Mouse (Mus musculus): ENCODE data around the gene Cdk5. TPM values are rescaled to one million over a fixed set of nuclear protein-coding genes. Genes with fewer than 3 reads are reported as not detected.

The Cdk5 gene
- polyA plus RNA-seq, 1 experiment from 2014 or later: 43.4 TPM

DNA sequence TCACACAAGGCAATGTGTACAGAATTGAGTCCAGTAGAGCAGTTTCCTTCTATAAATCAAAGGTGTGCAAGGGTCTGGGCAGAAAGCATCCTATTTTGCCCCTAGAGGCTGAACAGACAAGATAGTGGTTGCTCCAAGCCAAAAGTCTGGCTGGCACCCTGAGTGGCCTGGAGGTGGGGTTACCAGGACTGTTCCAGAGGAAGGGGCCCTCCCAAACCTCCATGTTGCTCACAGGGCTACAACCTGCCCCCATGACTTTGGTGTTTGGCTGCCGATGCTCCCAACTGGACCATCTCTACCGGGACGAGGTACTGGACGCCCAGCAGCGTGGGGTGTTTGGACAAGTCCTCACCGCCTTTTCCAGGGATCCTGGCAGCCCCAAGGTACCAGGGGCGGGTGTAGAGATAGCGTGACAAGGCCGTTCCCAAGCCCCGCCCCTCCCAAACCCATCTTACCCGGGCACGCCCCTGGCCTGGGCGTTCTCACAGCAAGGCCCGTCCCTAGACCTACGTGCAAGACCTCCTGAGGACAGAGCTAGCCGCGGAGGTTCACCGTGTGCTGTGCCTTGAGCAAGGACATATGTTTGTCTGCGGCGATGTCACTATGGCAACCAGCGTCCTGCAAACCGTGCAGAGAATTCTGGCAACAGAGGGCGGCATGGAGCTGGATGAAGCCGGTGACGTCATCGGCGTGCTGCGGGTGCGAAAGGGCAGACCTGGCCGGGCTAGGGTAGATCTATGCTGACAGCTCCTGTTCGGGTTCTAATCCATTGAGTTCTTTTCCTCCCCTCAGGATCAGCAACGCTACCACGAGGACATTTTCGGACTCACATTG, 40.1 kb downstream of the Cdk5 start:
- Histone ChIP-seq H3K27ac (no peak overlapping the region), H3K36me3 (no peaks in the 10 kb centered on the region), H3K9me3 (no peaks in the 10 kb centered on the region), H3K27me3 (peaks cover 33% of the 10 kb centered on the region), H3K4me2 (peak overlapping the region; percentile 69), H3K4me1 (peaks cover 23% of the 10 kb centered on the region), H3K4me3 (peak overlapping the region; percentile 40), H3K9ac (peak overlapping the region; percentile 35)
- ATAC-seq (ENCODE audit: borderline replicate concordance, extremely low read depth, low FRiP score, low TSS enrichment): peak; percentile 88
- WGBS: 2% methylated on average over 34 of the region's 34 CpGs

DNA sequence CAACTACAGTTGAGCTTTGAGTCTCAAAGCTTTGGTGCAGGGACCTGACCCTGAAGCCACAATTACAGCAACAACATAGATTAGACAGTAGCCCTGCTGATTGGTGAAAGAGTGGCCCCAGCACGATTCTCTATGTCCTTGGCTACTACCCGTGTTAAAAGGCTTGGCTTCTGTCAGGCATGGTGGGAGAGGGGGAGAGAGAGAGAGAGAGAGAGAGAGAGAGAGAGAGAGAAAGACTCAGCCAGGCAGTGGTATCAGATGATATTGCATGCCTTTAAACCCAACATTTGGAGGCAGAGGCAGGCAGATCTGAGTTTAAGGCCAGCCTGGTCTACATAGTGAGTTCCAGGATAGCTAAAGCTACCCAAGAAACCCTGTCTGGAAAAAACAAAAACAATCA, 41.3 kb downstream of the Cdk5 start:
- no peak overlapping the region for H3K4me3 ChIP-seq
- no peaks in the 10 kb centered on the region for H3K36me3 ChIP-seq
- ATAC-seq (ENCODE audit: borderline replicate concordance, extremely low read depth, low FRiP score, low TSS enrichment): no peak
- no peak overlapping the region for H3K4me2 ChIP-seq
- peaks cover 14% of the 10 kb centered on the region for H3K4me1 ChIP-seq
- WGBS: 64% methylated on average over 2 of the region's 2 CpGs
- no peak overlapping the region for H3K9ac ChIP-seq
- no peak overlapping the region for H3K27ac ChIP-seq
- peaks cover 20% of the 10 kb centered on the region for H3K27me3 ChIP-seq
- H3K9me3 ChIP-seq: no peaks in the 10 kb centered on the region

DNA sequence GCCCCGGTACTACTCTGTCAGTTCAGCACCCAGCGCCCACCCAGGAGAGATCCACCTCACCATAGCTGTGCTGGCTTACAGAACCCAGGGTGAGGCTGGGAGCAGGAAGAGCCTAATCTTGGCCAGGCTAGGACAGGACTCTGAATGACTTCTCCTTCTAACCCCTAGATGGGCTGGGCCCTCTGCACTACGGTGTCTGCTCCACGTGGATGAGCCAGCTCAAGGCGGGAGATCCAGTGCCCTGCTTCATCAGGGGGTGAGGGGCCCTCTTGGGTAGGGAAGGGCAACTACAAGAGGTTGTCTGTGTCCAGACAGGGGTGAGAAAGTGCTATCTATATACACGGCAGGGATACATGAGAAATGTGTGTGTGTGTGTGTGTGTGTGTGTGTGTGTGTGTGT, 41.8 kb downstream of the Cdk5 start:
- no peaks in the 10 kb centered on the region for H3K36me3 ChIP-seq
- H3K9ac ChIP-seq: no peak overlapping the region
- peaks cover 15% of the 10 kb centered on the region for H3K27me3 ChIP-seq
- H3K9me3 ChIP-seq: no peaks in the 10 kb centered on the region
- WGBS: 57% methylated on average over 6 of the region's 6 CpGs
- H3K27ac ChIP-seq: no peak overlapping the region
- no peak overlapping the region for H3K4me3 ChIP-seq
- H3K4me1 ChIP-seq: peaks cover 13% of the 10 kb centered on the region
- no peak for ATAC-seq (ENCODE audit: borderline replicate concordance, extremely low read depth, low FRiP score, low TSS enrichment)
- H3K4me2 ChIP-seq: no peak overlapping the region

DNA sequence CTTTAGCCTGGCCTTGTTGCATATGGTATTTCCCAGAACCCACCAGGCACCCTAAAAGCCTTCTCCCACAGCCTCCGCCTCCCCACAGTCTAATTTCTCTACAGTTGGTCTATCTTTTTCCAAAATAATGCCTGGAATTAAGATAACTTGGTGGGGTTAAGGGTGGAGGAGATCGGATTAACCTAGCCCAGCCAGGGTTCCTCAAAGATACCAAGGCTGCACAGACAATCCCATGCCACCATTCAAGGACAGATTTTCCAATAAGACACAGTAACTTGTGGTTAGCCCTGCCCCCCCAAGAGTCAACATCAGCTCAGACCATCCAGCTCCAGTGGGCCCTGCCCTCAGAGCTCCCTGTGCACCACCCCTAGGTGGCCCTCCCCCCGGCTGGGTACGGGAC, 42.8 kb downstream of the Cdk5 start:
- Histone ChIP-seq H3K4me2 (no peak overlapping the region), H3K4me1 (peaks cover 13% of the 10 kb centered on the region), H3K36me3 (no peaks in the 10 kb centered on the region), H3K4me3 (no peak overlapping the region), H3K27ac (no peak overlapping the region), H3K9ac (no peak overlapping the region), H3K9me3 (no peaks in the 10 kb centered on the region), H3K27me3 (peaks cover 6% of the 10 kb centered on the region; the same call in 1 of the 2 replicates)
- WGBS: 89% methylated on average over 4 of the region's 4 CpGs
- ATAC-seq (ENCODE audit: borderline replicate concordance, extremely low read depth, low FRiP score, low TSS enrichment): no peak

DNA sequence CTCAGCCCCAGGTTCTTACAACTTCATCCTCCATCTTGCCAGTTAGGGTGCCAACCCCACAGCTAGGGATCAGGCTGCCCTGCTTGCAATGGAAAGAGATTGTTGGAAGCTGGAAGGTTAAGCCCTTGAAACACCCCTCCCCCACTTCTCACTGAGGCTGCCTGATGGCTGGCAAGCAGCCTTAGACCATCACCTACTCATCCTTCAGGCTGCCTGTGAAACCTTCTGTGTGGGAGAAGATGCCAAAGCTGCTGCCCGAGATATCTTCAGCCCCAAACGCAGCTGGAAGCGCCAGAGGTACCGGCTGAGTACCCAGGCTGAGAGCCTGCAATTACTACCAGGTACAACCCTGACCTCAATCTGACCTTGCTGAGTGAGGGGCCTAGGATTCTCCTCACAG, 43.8 kb downstream of the Cdk5 start:
- ATAC-seq (ENCODE audit: borderline replicate concordance, extremely low read depth, low FRiP score, low TSS enrichment): no peak
- Histone ChIP-seq H3K4me2 (no peak overlapping the region), H3K9ac (no peak overlapping the region), H3K27me3 (no peaks in the 10 kb centered on the region), H3K4me3 (no peak overlapping the region), H3K27ac (no peak overlapping the region), H3K9me3 (no peaks in the 10 kb centered on the region), H3K36me3 (no peaks in the 10 kb centered on the region), H3K4me1 (peaks cover 13% of the 10 kb centered on the region)
- 49% methylated on average over 4 of the region's 4 CpGs for WGBS

DNA sequence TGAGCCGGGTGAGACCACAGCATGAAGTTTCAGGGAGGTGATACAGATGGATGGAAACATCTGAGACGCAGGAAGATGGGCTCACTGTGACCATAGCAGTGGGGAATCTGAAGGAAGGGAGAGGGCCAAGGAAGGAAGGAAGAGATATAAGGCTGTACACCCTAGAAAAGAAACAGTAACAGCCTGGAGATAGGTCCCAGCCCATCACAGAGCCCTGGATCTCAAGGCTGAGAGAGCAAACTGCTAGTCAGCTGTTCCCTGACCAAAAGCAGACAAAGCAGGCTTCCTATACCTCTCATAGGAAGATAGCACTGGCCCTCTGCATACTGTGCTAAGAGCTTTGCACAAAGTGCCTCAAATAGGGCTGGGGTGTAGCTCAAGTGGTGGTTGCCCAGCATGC, 44.6 kb downstream of the Cdk5 start:
- 56% methylated on average over 2 of the region's 2 CpGs for WGBS
- Histone ChIP-seq H3K4me2 (no peak overlapping the region), H3K4me1 (peaks cover 14% of the 10 kb centered on the region), H3K36me3 (no peaks in the 10 kb centered on the region), H3K9me3 (no peaks in the 10 kb centered on the region), H3K27me3 (no peaks in the 10 kb centered on the region), H3K9ac (no peak overlapping the region), H3K27ac (no peak overlapping the region), H3K4me3 (no peak overlapping the region)
- no peak for ATAC-seq (ENCODE audit: borderline replicate concordance, extremely low read depth, low FRiP score, low TSS enrichment)

DNA sequence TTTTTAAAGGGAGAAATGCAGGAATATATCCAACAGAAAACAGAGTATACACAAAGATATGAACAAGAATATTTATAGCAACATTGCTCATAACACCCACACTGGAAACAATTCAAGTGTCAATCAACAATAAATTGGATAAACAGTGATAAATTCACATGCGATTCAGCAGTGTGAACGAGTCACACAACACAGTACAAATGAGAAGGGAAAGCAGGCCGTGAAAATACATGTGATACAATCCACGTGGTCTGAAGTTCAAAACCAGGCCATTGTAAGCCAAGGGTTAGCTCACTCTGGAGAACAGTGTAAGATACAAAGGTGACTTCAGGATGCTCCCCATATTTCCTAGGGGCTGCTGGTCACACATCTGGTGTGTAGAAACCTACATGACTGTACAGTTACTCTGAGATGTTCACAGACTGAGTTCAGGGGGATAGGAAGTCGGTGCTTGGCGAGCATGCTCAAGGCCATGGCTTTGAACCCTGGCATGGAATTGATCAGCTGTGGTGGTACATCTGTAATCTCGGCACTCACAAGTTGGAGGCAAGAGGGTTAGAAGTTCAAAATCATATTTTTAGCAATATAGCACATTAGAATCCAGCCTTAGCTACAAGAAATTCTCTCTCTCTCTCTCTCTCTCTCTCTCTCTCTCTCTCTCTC, 48.5 kb downstream of the Cdk5 start:
- H3K9me3 ChIP-seq: no peaks in the 10 kb centered on the region
- 56% methylated on average over 7 of the region's 7 CpGs for WGBS
- no peak for ATAC-seq (ENCODE audit: borderline replicate concordance, extremely low read depth, low FRiP score, low TSS enrichment)
- H3K27ac ChIP-seq: no peak overlapping the region
- H3K27me3 ChIP-seq: no peaks in the 10 kb centered on the region
- H3K4me2 ChIP-seq: no peak overlapping the region
- no peaks in the 10 kb centered on the region for H3K36me3 ChIP-seq
- peaks cover 6% of the 10 kb centered on the region for H3K4me1 ChIP-seq
- H3K9ac ChIP-seq: no peak overlapping the region
- no peak overlapping the region for H3K4me3 ChIP-seq

DNA sequence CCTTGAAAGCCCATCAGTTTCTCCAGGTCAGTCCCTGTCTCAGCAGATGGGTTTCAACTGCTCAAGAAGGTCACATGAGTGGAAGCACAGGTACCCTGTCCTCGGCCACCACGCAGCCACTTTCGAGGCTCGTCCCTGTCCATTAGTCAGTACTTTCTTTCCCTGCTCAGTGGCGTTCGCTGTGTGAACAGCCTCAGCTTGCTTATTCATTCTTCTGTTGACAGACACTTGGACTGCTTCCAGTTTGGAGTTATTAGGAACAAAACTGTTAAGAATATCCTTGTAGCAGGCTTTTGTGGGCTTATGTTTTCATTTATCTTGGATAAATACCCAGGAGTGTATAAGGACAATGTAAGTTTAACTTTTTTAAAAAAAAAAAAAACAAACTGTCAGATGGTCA, 49.1 kb downstream of the Cdk5 start:
- Histone ChIP-seq H3K4me3 (no peak overlapping the region), H3K27ac (no peak overlapping the region), H3K36me3 (no peaks in the 10 kb centered on the region), H3K4me1 (peaks cover 6% of the 10 kb centered on the region), H3K27me3 (no peaks in the 10 kb centered on the region), H3K9ac (no peak overlapping the region), H3K4me2 (no peak overlapping the region), H3K9me3 (no peaks in the 10 kb centered on the region)
- 19% methylated on average over 6 of the region's 6 CpGs for WGBS
- no peak for ATAC-seq (ENCODE audit: borderline replicate concordance, extremely low read depth, low FRiP score, low TSS enrichment)

DNA sequence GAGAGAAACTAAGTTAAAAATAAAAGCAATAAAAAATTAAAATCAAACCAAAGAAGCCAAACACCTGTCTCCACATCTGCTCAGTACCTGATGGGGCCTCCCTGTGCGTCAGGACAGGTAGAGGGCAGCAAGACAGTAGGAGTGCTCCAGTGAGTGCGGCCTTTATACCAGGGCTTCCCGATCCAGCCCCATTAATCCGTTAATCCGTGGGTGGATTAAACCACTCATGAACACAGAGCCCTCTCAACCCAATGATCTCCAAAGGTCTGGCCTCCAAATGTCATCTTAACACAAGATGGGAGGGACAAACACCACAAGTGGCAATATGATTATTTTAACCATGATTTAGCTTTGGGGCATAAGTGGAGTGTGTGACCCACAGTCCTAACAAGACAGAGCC, 49.5 kb downstream of the Cdk5 start:
- WGBS: 77% methylated on average over 5 of the region's 5 CpGs
- H3K9ac ChIP-seq: no peak overlapping the region
- H3K4me2 ChIP-seq: no peak overlapping the region
- no peaks in the 10 kb centered on the region for H3K9me3 ChIP-seq
- H3K27ac ChIP-seq: no peak overlapping the region
- no peaks in the 10 kb centered on the region for H3K27me3 ChIP-seq
- H3K4me1 ChIP-seq: peaks cover 6% of the 10 kb centered on the region
- no peak for ATAC-seq (ENCODE audit: borderline replicate concordance, extremely low read depth, low FRiP score, low TSS enrichment)
- no peaks in the 10 kb centered on the region for H3K36me3 ChIP-seq
- no peak overlapping the region for H3K4me3 ChIP-seq

DNA sequence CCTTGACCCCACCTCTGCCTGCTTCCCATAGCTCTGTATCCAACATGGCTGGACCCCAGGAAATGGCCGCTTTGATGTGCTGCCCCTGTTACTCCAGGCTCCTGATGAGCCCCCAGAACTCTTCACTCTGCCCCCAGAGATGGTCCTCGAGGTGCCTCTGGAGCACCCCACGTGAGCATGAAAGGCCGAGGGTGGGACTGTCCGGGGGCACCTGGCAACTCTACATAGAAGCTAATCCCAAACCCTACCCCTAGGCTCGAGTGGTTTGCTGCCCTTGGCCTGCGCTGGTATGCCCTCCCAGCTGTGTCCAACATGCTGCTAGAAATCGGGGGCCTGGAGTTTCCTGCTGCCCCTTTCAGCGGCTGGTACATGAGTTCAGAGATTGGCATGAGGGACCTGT, 53.6 kb downstream of the Cdk5 start:
- Histone ChIP-seq H3K4me3 (no peak overlapping the region), H3K4me1 (peaks cover 6% of the 10 kb centered on the region), H3K4me2 (no peak overlapping the region), H3K27ac (no peak overlapping the region), H3K36me3 (no peaks in the 10 kb centered on the region), H3K9me3 (no peaks in the 10 kb centered on the region), H3K27me3 (no peaks in the 10 kb centered on the region), H3K9ac (no peak overlapping the region)
- ATAC-seq (ENCODE audit: borderline replicate concordance, extremely low read depth, low FRiP score, low TSS enrichment): no peak
- 82% methylated on average over 9 of the region's 9 CpGs for WGBS

Measured in lung, embryonic 15.5 days (tissue).